Mouse (Mus musculus) cerebellum, postnatal 25 days (tissue): ENCODE data around the gene Atp6v0a1.

ENCODE experiments used
- DNase-seq, 2 experiments: peaks; one replicate each; pipeline ENCODE4 v3.0.0; 2021; ENCODE audit warnings: mixed read lengths in 2 of 2

Atp6v0a1 gene

GRCm38 (mm10) chr11:101086756-101087681 is 77.8 kb downstream of the Atp6v0a1 start, which contains the start of gene Mlx:
Gene Mlx (plus strand): TSS chr11:101087277.
- peak; percentile 90 to 94 for DNase-seq

- peak in 1 of 2 experiments; percentile 59 for DNase-seq
Observed at GRCm38 (mm10) chr11:101087682-101088055, 78.4 kb downstream of the Atp6v0a1 start.

- no peak for DNase-seq
Observed at GRCm38 (mm10) chr11:101089931-101090330, 80.7 kb downstream of the Atp6v0a1 start.

- DNase-seq, result no peak
Observed at GRCm38 (mm10) chr11:101094930-101095313, 85.7 kb downstream of the Atp6v0a1 start.

DNA sequence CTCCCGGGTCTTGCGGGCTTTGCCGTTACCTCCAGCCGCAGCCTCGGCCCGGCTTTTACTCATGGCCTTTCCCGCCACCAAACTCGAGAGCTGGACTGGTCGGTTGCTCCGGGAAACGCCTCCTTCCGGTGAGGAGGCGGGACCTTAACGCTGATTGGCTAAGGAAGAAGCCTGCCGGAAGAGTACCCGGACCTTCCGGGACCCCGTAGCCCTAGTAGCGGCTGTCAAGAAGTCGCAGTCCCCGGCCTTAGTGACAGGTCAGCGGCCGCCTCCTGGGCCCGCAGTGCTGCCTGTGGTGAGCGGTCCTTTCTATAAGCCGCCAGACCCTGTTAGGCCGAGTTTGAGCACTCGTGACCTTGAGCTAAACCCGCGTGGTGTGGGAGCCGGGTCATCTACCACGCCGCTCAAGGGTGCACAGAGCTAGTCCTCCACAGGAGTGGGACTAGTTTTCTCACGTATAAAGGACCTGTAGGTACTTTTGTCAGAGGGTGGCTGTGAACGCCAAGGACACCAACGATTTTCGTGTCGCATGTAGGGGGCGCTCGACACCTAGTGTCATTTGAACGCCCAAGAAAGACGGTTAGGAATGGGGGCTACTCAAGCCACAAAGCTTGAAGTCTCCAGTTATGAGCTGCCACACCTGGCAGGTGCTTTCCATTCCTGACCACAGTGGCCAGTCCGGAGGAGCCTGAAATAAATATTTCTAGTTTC is 86.2 kb downstream of the Atp6v0a1 start, which contains the start of gene Psmc3ip:
Gene Psmc3ip (minus strand): TSS at position 123 of the 711 bp plus-strand sequence.
- DNase-seq, result peak; percentile 95 to 96

- DNase-seq, result no peak
Observed at GRCm38 (mm10) chr11:101098231-101098630, 89.0 kb downstream of the Atp6v0a1 start.

DNA sequence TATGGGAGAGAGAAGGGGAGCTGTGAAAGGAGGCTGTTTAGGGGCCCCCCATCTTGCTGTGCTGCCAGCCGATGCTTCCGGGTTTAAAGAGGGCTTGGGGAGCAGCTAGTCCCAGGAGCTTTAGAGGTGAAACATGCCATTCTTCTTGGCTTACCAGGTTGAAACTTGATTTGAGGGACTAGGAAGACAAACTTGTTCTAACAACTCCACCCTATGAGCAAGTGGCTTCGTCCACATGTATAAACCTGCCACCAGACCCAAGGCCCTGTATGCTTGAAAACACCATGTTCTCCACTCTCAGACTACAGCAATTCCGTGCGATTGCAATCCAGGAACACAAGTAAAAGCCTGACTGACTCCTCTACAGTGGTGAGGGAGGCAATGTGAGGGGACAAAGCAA is 93.8 kb downstream of the Atp6v0a1 start:
- no peak for DNase-seq

GRCm38 (mm10) chr11:101109351-101109750 is 100.1 kb downstream of the Atp6v0a1 start:
- no peak for DNase-seq

GRCm38 (mm10) chr11:101110708-101111107 is 101.5 kb downstream of the Atp6v0a1 start:
- DNase-seq, result no peak

DNA sequence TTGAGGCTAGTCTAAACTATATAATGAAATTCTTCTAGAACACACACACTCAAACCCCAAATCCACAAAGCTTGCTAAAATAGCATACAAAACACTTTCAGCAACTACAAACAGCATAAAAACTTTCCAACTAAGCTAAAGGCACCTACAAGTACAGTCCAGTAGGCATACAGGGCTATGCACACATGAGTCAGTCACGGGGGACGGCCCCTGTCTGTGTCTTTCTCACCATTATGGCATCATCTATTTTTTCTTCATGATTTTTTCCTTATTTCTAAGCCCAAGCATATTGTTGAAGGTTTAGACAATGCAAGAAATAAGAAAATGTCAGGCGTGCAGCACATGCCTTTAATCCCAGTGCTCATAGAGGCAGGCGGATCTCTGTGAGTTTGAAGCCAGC is 101.9 kb downstream of the Atp6v0a1 start:
- no peak for DNase-seq

DNA sequence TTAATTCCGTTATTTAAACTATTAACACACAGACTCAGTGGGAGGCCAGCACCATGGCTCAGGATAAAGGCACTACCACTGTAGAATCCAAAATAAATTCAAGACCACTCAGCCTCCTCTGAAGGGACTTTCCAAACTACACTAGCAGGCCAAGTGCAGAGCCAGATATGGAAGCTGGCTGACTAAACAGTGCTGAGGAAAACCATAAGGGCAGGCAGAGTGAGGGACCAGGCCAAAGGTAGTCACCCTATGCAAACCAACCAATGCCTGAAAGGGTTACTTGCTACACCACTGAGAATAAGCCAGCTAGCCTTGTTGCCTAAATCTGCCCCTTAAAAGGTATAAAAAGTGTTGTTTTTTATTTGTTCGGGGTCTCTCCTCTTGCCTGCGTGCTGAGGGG is 102.9 kb downstream of the Atp6v0a1 start:
- no peak for DNase-seq
